Mouse (Mus musculus): Measurements from ENCODE around the gene Foxm1.

Foxm1 gene

DNA sequence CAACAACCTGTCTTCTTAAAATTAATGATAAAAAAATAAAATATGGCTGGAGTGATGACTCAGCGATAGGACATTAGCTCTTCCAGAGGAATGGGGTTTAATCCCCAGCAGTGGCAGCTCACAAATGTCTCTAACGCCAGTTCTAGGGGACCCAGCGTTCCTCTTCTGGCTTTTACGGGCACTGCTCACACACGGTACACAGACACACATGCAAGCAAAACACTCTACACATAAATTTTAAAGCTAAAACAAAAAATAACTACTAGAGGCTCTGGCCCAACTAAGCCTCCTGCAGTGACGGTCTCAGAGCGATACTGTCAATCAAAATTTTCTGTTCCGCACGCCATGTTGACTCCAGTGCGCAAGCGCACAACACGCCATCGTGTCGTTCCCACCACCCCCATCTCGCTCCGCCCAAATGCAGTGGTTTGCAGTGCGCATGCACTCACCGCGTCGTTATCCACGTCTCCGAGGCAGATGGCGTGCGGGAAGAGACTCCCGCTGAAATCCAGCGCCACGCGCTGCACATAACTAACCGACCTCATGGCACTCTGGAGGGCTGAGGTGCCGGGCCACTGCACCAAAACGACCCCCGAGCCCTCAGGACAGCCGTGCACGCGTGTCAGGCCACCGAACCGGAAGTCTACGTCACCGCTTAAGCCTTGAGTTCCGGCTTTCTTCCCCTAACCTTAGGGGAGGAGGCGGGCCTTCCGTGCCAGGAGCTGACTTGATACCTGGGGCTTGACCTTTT lies 61.7 kb downstream of the Foxm1 start, which contains the start of gene Itfg2:
TSS of gene Itfg2 (minus strand) at position 663 of the 751 bp plus-strand sequence.
- peak; percentile 98 for DNase-seq (ENCODE audit: low read depth, low spot score)

DNA sequence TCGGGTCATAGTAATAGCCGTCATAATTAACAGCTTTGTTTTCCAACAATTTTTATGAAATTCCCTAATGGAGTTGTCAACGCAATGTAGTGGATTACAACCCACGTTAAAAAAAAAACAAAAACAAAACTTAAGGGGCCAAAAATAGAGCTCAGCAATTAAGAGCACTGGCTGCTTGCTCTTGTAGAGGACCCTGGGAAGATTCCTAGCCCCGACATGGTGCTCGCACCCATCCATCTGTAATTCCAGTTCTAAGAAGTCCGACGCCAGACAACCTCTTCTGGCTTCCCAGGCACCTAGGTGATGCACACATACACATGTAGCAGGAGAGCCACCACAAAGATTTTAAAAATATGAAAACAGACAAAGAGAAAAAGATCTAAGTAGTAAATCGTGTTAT lies 62.3 kb downstream of the Foxm1 start:
- DNase-seq (ENCODE audit: low read depth, low spot score): no peak
